In genomic region chr11:49652401-49653078, GRCm38 (mm10) we compare ENCODE assay signal across 8 mouse cellular contexts. TPM values are rescaled to one million over a fixed set of nuclear protein-coding genes. Genes with fewer than 3 reads are reported as not detected.
DNase-seq lines count a peak whose midpoint lies in the region; TF ChIP-seq lines count a peak whose summit lies in the region.

No protein-coding gene starts in this region.

- H3K4me1 ChIP-seq in lung, adult 2 months (ENCODE audit: control insufficient read depth, insufficient read depth, low read length), result peaks cover 3% of the 10 kb centered on the region

- 19% methylated on average over 19 of the region's 19 CpGs for WGBS in lung, adult 2 months

- DNase-seq in MEL-GATA-1-ER (ENCODE audit: extremely low read depth, low read depth), result peak; percentile 76
- DNase-seq in cerebellum, adult 8-10 months, result peak; percentile 71
- peak; percentile 79 for DNase-seq in forelimb bud, embryonic 11.5 days (ENCODE audit: low read depth, low spot score)
- peak; percentile 93 for DNase-seq in heart, postnatal 4 days
- DNase-seq in layer of hippocampus, adult 18-20 months (ENCODE audit: low spot score in 2 of 2), result peak; percentile 74 to 93
- peak; percentile 77 for DNase-seq in lung, adult 2 months
- peak; percentile 43 for DNase-seq in ovary, adult 18-20 months (ENCODE audit: low spot score)
- peak; percentile 55 to 57 for DNase-seq in thymus, adult 18-20 months

- no peak overlapping the region for H3K4me3 ChIP-seq in lung, adult 2 months (replicated peaks; ENCODE audit: extremely low read depth, low read depth, low read length)

- TF ChIP-seq POLR2A in lung, adult 2 months (IDR thresholded peaks at IDR 0.05; ENCODE audit: borderline replicate concordance, extremely low read depth, low read depth, low read length), result no peak

- TF ChIP-seq CTCF in lung, adult 2 months (IDR thresholded peaks at IDR 0.05; ENCODE audit: insufficient read depth, low read length), result peak; percentile 79

RNA-seq across cellular contexts. Expression of gene Scgb3a1, which starts 10.9 kb away (rescaled TPM):
- total RNA-seq in heart, postnatal 4 days (2021), result not detected
- total RNA-seq in layer of hippocampus, adult 18-20 months (2021), result not detected
- polyA plus RNA-seq in lung, adult 2 months (2012; rRNA removed), result 2,792 and 3,426 TPM in 2 replicates

RNA-seq across cellular contexts. Expression of gene Flt4, which starts 43.5 kb away (rescaled TPM):
- total RNA-seq in heart, postnatal 4 days (2021), result 10 to 100 TPM; 14.7 to 19.0 TPM
- total RNA-seq in layer of hippocampus, adult 18-20 months (2021), result 1 to 10 TPM; 2.1 to 2.3 TPM
- polyA plus RNA-seq in lung, adult 2 months (2012; rRNA removed), result 28.0 and 32.0 TPM in 2 replicates

RNA-seq across cellular contexts. Expression of gene Cnot6, which starts 60.0 kb away (rescaled TPM):
- total RNA-seq in heart, postnatal 4 days (2021), result 10 to 100 TPM; 64.2 to 67.9 TPM
- 10 to 100 TPM; 48.3 to 48.8 TPM for total RNA-seq in layer of hippocampus, adult 18-20 months (2021)
- polyA plus RNA-seq in lung, adult 2 months (2012; rRNA removed), result 9.5 and 15.3 TPM in 2 replicates

Comparison
In these comparisons a context has a peak if more than half of its experiments do, and no peak if none do; other contexts are left out.
1. DNase-seq: peak in every context shown above with its lines; median percentile 93 in heart, postnatal 4 days; 84 in layer of hippocampus, adult 18-20 months; 79 in forelimb bud, embryonic 11.5 days; 77 in lung, adult 2 months; 76 in MEL-GATA-1-ER; 71 in cerebellum, adult 8-10 months; 56 in thymus, adult 18-20 months; 43 in ovary, adult 18-20 months.
2. RNA of gene Flt4, which starts 43.5 kb away (total RNA-seq): 14.7 to 19.0 TPM in heart, postnatal 4 days; 2.1 to 2.3 TPM in layer of hippocampus, adult 18-20 months; every median in the first group is over 4 times any median in the second.